9 mouse cellular contexts compared by ENCODE assay signal in the genomic region with DNA sequence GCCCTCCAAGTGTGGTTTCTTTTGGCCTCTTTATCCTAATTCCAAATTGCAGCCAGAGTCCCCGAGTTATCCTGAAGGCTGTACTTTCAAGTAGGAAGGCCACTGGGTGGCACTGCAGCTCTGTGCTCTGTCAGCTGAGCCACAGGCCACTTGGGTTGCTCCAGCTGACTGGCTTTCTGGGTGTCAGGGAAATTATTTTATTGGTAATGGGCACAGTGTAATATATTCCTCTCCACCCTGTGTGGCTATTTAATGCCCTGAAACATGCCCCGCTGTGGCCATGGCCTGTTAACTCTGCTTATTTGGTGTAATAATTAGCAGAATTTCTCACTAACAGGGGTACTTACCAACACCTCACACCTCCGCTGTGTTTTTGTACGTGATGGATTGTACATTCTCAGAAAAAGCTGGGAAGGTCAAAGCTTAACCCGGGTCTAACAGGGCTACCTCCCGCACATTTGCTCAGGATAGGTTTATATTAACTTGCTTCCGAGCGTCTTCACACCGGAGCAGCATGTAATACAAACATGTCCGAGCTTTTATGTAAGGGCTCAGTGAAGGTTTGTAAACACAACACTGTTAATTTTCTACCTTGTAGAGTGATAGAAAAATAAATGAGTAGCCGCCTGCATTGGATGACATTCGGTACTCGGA.
DNase-seq lines count a peak whose midpoint lies in the region; ATAC-seq and TF ChIP-seq lines count a peak whose summit lies in the region.
"Had no signal": no experiment of that assay in that cellular context is flagged by ENCODE, and none has a peak within 500 bp of the region (broad histone marks: within the 10 kb centered on the region; RNA-seq: fewer than 3 reads in every experiment).

No protein-coding gene starts in this region.

- intact Hi-C loops in heart, postnatal 10 days (cut with DNase I): loop anchor here (2.0 to 10.0 kb wide), 4 partner anchors 108 to 1346 kb away; no protein-coding TSS in a partner anchor

- H3K4me3 ChIP-seq in C2C12 (ENCODE audit: insufficient read depth, poor library complexity, severe bottlenecking): no peak overlapping the region
- H3K4me3 ChIP-seq in liver, embryonic 15.5 days (replicated peaks): no peak overlapping the region
- no peak overlapping the region for H3K4me3 ChIP-seq in olfactory bulb, adult 2 months (ENCODE audit: insufficient read depth, low read depth, low read length)
- no peak overlapping the region for H3K4me3 ChIP-seq in thymus, adult 2 months (ENCODE audit: control insufficient read depth, insufficient read depth, low read length)
- H3K4me3 ChIP-seq: embryonic facial prominence, embryonic 13.5 days had no signal

- H3K27me3 ChIP-seq in C2C12 (ENCODE audit: control insufficient read depth, insufficient read depth, insufficient read length): no peaks in the 10 kb centered on the region
- no peaks in the 10 kb centered on the region for H3K27me3 ChIP-seq in liver, embryonic 15.5 days
- H3K27me3 ChIP-seq in thymus, adult 2 months (ENCODE audit: control insufficient read depth, insufficient read depth, low read length): no peaks in the 10 kb centered on the region
- H3K27me3 ChIP-seq: embryonic facial prominence, embryonic 13.5 days had no signal

- 61% methylated on average over 13 of the region's 13 CpGs for WGBS in liver, embryonic 15.5 days (ENCODE audit: insufficient replicate concordance)
- 78% methylated on average over 13 of the region's 13 CpGs for WGBS in olfactory bulb, adult 2 months
- 87% methylated on average over 13 of the region's 13 CpGs for WGBS in thymus, adult 2 months

- TF ChIP-seq POLR2A in olfactory bulb, adult 2 months (IDR thresholded peaks at IDR 0.05; ENCODE audit: insufficient read depth, low read depth, low read length): no peak
- no peak for TF ChIP-seq POLR2A in thymus, adult 2 months (IDR thresholded peaks at IDR 0.05; ENCODE audit: control insufficient read depth, extremely low read depth, insufficient read depth, low read length, poor library complexity)

- H3K36me3 ChIP-seq in C2C12 (ENCODE audit: control insufficient read depth, insufficient read depth): peaks cover 3% of the 10 kb centered on the region
- no peaks in the 10 kb centered on the region for H3K36me3 ChIP-seq in liver, embryonic 15.5 days (replicated peaks)
- H3K36me3 ChIP-seq in thymus, adult 2 months (ENCODE audit: control insufficient read depth, insufficient read depth, low read length): no peaks in the 10 kb centered on the region
- H3K36me3 ChIP-seq: embryonic facial prominence, embryonic 13.5 days had no signal

- H3K9me3 ChIP-seq in liver, embryonic 15.5 days (replicated peaks): no peaks in the 10 kb centered on the region
- H3K9me3 ChIP-seq: embryonic facial prominence, embryonic 13.5 days had no signal

- H3K9ac ChIP-seq in liver, embryonic 15.5 days: no peak overlapping the region
- H3K9ac ChIP-seq: embryonic facial prominence, embryonic 13.5 days had no signal

- H3K79me3 ChIP-seq in C2C12 (ENCODE audit: low read depth): peaks cover 16% of the 10 kb centered on the region

- peak; percentile 67 for TF ChIP-seq CTCF in C2C12 (IDR thresholded peaks at IDR 0.05; ENCODE audit: control insufficient read depth, insufficient read depth, insufficient read length)
- TF ChIP-seq CTCF in olfactory bulb, adult 2 months (IDR thresholded peaks at IDR 0.05; ENCODE audit: insufficient read depth, low read depth, low read length): peak; percentile 58
- TF ChIP-seq CTCF in thymus, adult 2 months (IDR thresholded peaks at IDR 0.05; ENCODE audit: borderline replicate concordance, control insufficient read depth, extremely low read depth, insufficient read depth, low read length, poor library complexity): peak; percentile 62; the same call in 1 of the 2 replicates

- H3ac ChIP-seq in C2C12 (ENCODE audit: control insufficient read depth, insufficient read length, low read depth): no peak overlapping the region

- H3K4me2 ChIP-seq in liver, embryonic 15.5 days: no peak overlapping the region
- H3K4me2 ChIP-seq: embryonic facial prominence, embryonic 13.5 days had no signal

- H3K79me2 ChIP-seq in C2C12 (ENCODE audit: control insufficient read depth, insufficient read depth): peaks cover 48% of the 10 kb centered on the region

- H3K4me1 ChIP-seq in liver, embryonic 15.5 days (replicated peaks): peaks cover 59% of the 10 kb centered on the region
- peaks cover 30% of the 10 kb centered on the region for H3K4me1 ChIP-seq in olfactory bulb, adult 2 months (ENCODE audit: control insufficient read depth, insufficient read depth, low read length)
- H3K4me1 ChIP-seq in thymus, adult 2 months (replicated peaks; ENCODE audit: control insufficient read depth, insufficient read depth, low read length): peaks cover 5% of the 10 kb centered on the region

- DNase-seq in brain, adult 2 months (ENCODE audit: low read depth, low spot score): peak; percentile 89
- peak; percentile 50 for DNase-seq in fibroblast of lung, adult 2 months (ENCODE audit: low read depth)
- DNase-seq in heart, postnatal 10 days: peak; percentile 84 to 87
- peak; percentile 92 to 94 for DNase-seq in kidney, postnatal 4 days
- peak; percentile 62 for DNase-seq in thymus, adult 2 months

- peak overlapping the region; percentile 53 for H3K27ac ChIP-seq in liver, embryonic 15.5 days (replicated peaks)
- H3K27ac ChIP-seq in olfactory bulb, adult 2 months (ENCODE audit: insufficient read depth, low read depth, low read length): no peak overlapping the region
- H3K27ac ChIP-seq in thymus, adult 2 months (ENCODE audit: control insufficient read depth, insufficient read depth, low read length): no peak overlapping the region

- ATAC-seq in liver, embryonic 15.5 days (ENCODE audit: insufficient read depth): peak; percentile 67

TF ChIP-seq in C2C12, 6 proteins besides CTCF, POLR2A, EP300 and RAD21:
- TF ChIP-seq MYOG (IDR thresholded peaks at IDR 0.05; ENCODE audit: control insufficient read depth, extremely low read depth, insufficient read length) (no peak), MAX (IDR thresholded peaks at IDR 0.05) (no peak), MYOD1 (IDR thresholded peaks at IDR 0.05; ENCODE audit: control insufficient read depth, insufficient read length, low read depth) (no peak), CEBPB (IDR thresholded peaks at IDR 0.05; ENCODE audit: low read depth) (no peak), USF1 (IDR thresholded peaks at IDR 0.05; ENCODE audit: low read depth) (no peak), FOSL1 (IDR thresholded peaks at IDR 0.05; ENCODE audit: insufficient read depth, low read length, poor library complexity, severe bottlenecking) (no peak)
